Mouse (Mus musculus) layer of hippocampus, adult 2 months (tissue): ENCODE data around the gene Retsat. TPM values are rescaled to one million over a fixed set of nuclear protein-coding genes. Genes with fewer than 3 reads are reported as not detected.

ENCODE experiments used
- DNase-seq, 2 experiments: peaks; one replicate each; pipeline ENCODE4 v3.0.0; 2022; ENCODE audit warnings: low spot score in 2 of 2
- H3K27ac ChIP-seq: fragments of 200-600 bp; 2 replicates; pipeline ENCODE4 v1.8.1; 2022
- H3K4me3 ChIP-seq: fragments of 200-600 bp; 2 replicates; pipeline ENCODE4 v1.8.1; 2022; ENCODE audit warnings: mild to moderate bottlenecking
- CTCF ChIP-seq: fragments of 200-600 bp; conservative IDR thresholded peaks from 2 replicates; pipeline ENCODE4 v1.8.1; 2022; ENCODE audit warnings: antibody characterized with exemption, mild to moderate bottlenecking, moderate library complexity
- total RNA-seq, 2 experiments: library from RNA; stranded (reverse); gene quantifications; 2 replicates each; pipeline ENCODE4 v1.2.3; 2021

The Retsat gene
- total RNA-seq, 2 experiments from 2014 or later = 54.3 to 58.3 TPM

- no peak for DNase-seq
- Histone ChIP-seq H3K27ac (no peak overlapping the region), H3K4me3 (no peak overlapping the region)
- no peak for TF ChIP-seq CTCF
Observed at GRCm38 (mm10) chr6:72568736-72569135, 29.5 kb upstream of the Retsat start.

GRCm38 (mm10) chr6:72570644-72571397, 27.5 kb upstream of the Retsat start:
- peak overlapping the region; percentile 84 for H3K27ac ChIP-seq
- TF ChIP-seq CTCF = no peak
- no peak overlapping the region for H3K4me3 ChIP-seq
- DNase-seq = peak; percentile 53 to 60

GRCm38 (mm10) chr6:72571826-72572225, 26.4 kb upstream of the Retsat start:
- Histone ChIP-seq H3K27ac (peak overlapping the region; percentile 84), H3K4me3 (no peak overlapping the region)
- DNase-seq = no peak
- TF ChIP-seq CTCF = no peak

- TF ChIP-seq CTCF = no peak
- Histone ChIP-seq H3K27ac (no peak overlapping the region), H3K4me3 (no peak overlapping the region)
- no peak for DNase-seq
Observed at GRCm38 (mm10) chr6:72576041-72576440, 22.2 kb upstream of the Retsat start.

- peak overlapping the region; percentile 46; the same call in 1 of the 2 replicates for H3K27ac ChIP-seq
- TF ChIP-seq CTCF = no peak
- H3K4me3 ChIP-seq = no peak overlapping the region
- DNase-seq = no peak
Observed at GRCm38 (mm10) chr6:72581625-72582382, 16.5 kb upstream of the Retsat start.

GRCm38 (mm10) chr6:72583211-72583839, 14.9 kb upstream of the Retsat start:
- no peak for DNase-seq
- H3K4me3 ChIP-seq = no peak overlapping the region
- no peak overlapping the region for H3K27ac ChIP-seq
- TF ChIP-seq CTCF = no peak

GRCm38 (mm10) chr6:72584154-72584553, 14.1 kb upstream of the Retsat start:
- no peak for DNase-seq
- Histone ChIP-seq H3K27ac (no peak overlapping the region), H3K4me3 (no peak overlapping the region)
- TF ChIP-seq CTCF = no peak

- Histone ChIP-seq H3K27ac (no peak overlapping the region), H3K4me3 (no peak overlapping the region)
- DNase-seq = no peak
- TF ChIP-seq CTCF = no peak
Observed at GRCm38 (mm10) chr6:72586701-72587100, 11.6 kb upstream of the Retsat start.

- H3K4me3 ChIP-seq = no peak overlapping the region
- DNase-seq = no peak
- H3K27ac ChIP-seq = no peak overlapping the region
- no peak for TF ChIP-seq CTCF
Observed at GRCm38 (mm10) chr6:72588307-72588706, 10.0 kb upstream of the Retsat start.

- no peak overlapping the region for H3K4me3 ChIP-seq
- DNase-seq = no peak
- H3K27ac ChIP-seq = no peak overlapping the region
- no peak for TF ChIP-seq CTCF
Observed at GRCm38 (mm10) chr6:72590111-72590510, 8.2 kb upstream of the Retsat start.

GRCm38 (mm10) chr6:72593011-72593803, 5.1 kb upstream of the Retsat start:
- no peak for TF ChIP-seq CTCF
- peak overlapping the region; percentile 76 for H3K27ac ChIP-seq
- no peak for DNase-seq
- H3K4me3 ChIP-seq = no peak overlapping the region

- TF ChIP-seq CTCF = no peak
- DNase-seq = no peak
- Histone ChIP-seq H3K4me3 (no peak overlapping the region), H3K27ac (peak overlapping the region; percentile 76)
Observed at GRCm38 (mm10) chr6:72593914-72594313, 4.4 kb upstream of the Retsat start.
